Mouse (Mus musculus): ENCODE measurements at regions not wholly inside any gene's neighbourhood (a gene's known extent, or its start where the extent isn't known, plus 50 kb on each side); places are given as distances from the start of the nearest gene placed in this dataset.

GRCm38 (mm10) chr7:77305471-77305870, 1075.8 kb downstream of the Agbl1 start:
- H3K27me3 ChIP-seq (ENCODE audit: insufficient read depth, low read length) = no peaks in the 10 kb centered on the region
- H3K9me3 ChIP-seq (replicated peaks; ENCODE audit: low read length) = no peaks in the 10 kb centered on the region
- no peaks in the 10 kb centered on the region for H3K36me3 ChIP-seq (ENCODE audit: insufficient read depth, low read length)
- H3K27ac ChIP-seq = no peak overlapping the region
- no peak overlapping the region for H3K9ac ChIP-seq (ENCODE audit: low read depth, low read length)
- H3K4me3 ChIP-seq (replicated peaks; ENCODE audit: low read depth, low read length) = no peak overlapping the region
- TF ChIP-seq CTCF (IDR thresholded peaks at IDR 0.05; ENCODE audit: low read depth) = no peak
- WGBS = 66% methylated on average over 3 of the region's 3 CpGs
- no peak overlapping the region for H3K4me2 ChIP-seq (ENCODE audit: low read length)
- ATAC-seq (replicated peaks; ENCODE audit: low FRiP score, low read depth) (no peak), DNase-seq (ENCODE audit: low spot score) (no peak)
- H3K4me1 ChIP-seq (replicated peaks; ENCODE audit: insufficient read depth, low read length) = 0 out of 2 replicates have a peak, but pooled peaks cover 4% of the 10 kb centered on the region

DNA sequence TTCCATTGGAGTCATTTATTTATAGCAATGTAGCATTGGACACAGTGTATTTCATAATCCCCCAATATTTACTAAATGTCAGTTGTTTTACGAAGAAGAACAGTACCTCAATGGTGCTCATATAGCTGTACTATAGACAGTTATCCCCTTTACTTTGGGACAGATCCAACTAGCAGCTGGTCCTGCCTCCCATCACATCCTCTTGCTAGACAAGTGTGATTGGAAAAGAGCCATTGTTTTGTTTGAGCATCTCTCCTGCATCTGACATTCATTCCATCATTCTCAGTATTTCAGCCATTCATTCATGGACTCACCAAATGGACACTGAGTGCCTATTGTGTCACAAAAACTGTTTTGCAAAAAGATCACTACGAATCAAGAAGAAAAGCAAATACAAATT, 1082.0 kb downstream of the Agbl1 start:
- Histone ChIP-seq H3K36me3 (ENCODE audit: insufficient read depth, low read length) (no peaks in the 10 kb centered on the region), H3K9ac (ENCODE audit: low read depth, low read length) (no peak overlapping the region), H3K27me3 (ENCODE audit: insufficient read depth, low read length) (no peaks in the 10 kb centered on the region), H3K4me2 (ENCODE audit: low read length) (no peak overlapping the region), H3K27ac (no peak overlapping the region), H3K9me3 (replicated peaks; ENCODE audit: low read length) (no peaks in the 10 kb centered on the region), H3K4me1 (replicated peaks; ENCODE audit: insufficient read depth, low read length) (no peaks in the 10 kb centered on the region), H3K4me3 (replicated peaks; ENCODE audit: low read depth, low read length) (no peak overlapping the region)
- no peak for ATAC-seq (replicated peaks; ENCODE audit: low FRiP score, low read depth)
- DNase-seq (ENCODE audit: low spot score) = no peak
- WGBS = 84% methylated on average over 2 of the region's 2 CpGs
- TF ChIP-seq CTCF (IDR thresholded peaks at IDR 0.05; ENCODE audit: low read depth) = no peak

DNA sequence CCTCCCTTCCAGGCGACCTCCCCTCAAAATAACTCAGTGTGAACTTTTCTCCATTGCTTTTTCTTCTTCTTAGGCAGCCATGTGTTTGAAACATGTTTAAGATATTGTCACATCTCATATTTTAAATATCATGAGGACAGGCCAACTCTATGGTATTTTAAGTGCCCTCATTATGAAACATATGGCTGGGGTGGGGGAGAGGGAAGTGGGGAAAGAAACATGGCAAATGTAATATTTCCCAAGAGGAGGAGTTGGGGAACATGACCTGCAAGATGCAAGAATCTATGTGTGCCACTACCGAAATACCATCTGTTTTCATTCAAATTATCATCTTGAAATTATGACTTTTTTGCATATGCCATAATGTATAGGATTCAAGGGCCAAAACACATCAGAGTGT, 1095.5 kb downstream of the Agbl1 start:
- Histone ChIP-seq H3K4me2 (ENCODE audit: low read length) (no peak overlapping the region), H3K4me3 (replicated peaks; ENCODE audit: low read depth, low read length) (no peak overlapping the region), H3K27ac (no peak overlapping the region), H3K9me3 (replicated peaks; ENCODE audit: low read length) (no peaks in the 10 kb centered on the region), H3K36me3 (ENCODE audit: insufficient read depth, low read length) (no peaks in the 10 kb centered on the region), H3K9ac (ENCODE audit: low read depth, low read length) (no peak overlapping the region), H3K27me3 (ENCODE audit: insufficient read depth, low read length) (no peaks in the 10 kb centered on the region), H3K4me1 (replicated peaks; ENCODE audit: insufficient read depth, low read length) (no peaks in the 10 kb centered on the region)
- DNase-seq (ENCODE audit: low spot score) (no peak), ATAC-seq (replicated peaks; ENCODE audit: low FRiP score, low read depth) (no peak)
- 71% methylated on average over 2 of the region's 2 CpGs for WGBS
- no peak for TF ChIP-seq CTCF (IDR thresholded peaks at IDR 0.05; ENCODE audit: low read depth)

- 88% methylated on average over 3 of the region's 3 CpGs for WGBS
- no peaks in the 10 kb centered on the region for H3K4me1 ChIP-seq (replicated peaks; ENCODE audit: insufficient read depth, low read length)
- H3K4me3 ChIP-seq (replicated peaks; ENCODE audit: low read depth, low read length) = no peak overlapping the region
- H3K4me2 ChIP-seq (ENCODE audit: low read length) = no peak overlapping the region
- no peak for TF ChIP-seq CTCF (IDR thresholded peaks at IDR 0.05; ENCODE audit: low read depth)
- H3K27me3 ChIP-seq (ENCODE audit: insufficient read depth, low read length) = no peaks in the 10 kb centered on the region
- no peaks in the 10 kb centered on the region for H3K36me3 ChIP-seq (ENCODE audit: insufficient read depth, low read length)
- no peak for DNase-seq (ENCODE audit: low spot score)
- H3K27ac ChIP-seq = no peak overlapping the region
- no peaks in the 10 kb centered on the region for H3K9me3 ChIP-seq (replicated peaks; ENCODE audit: low read length)
- H3K9ac ChIP-seq (ENCODE audit: low read depth, low read length) = no peak overlapping the region
- no peak for ATAC-seq (replicated peaks; ENCODE audit: low FRiP score, low read depth)
Measured at GRCm38 (mm10) chr7:77326836-77327235, 1097.1 kb downstream of the Agbl1 start.

DNA sequence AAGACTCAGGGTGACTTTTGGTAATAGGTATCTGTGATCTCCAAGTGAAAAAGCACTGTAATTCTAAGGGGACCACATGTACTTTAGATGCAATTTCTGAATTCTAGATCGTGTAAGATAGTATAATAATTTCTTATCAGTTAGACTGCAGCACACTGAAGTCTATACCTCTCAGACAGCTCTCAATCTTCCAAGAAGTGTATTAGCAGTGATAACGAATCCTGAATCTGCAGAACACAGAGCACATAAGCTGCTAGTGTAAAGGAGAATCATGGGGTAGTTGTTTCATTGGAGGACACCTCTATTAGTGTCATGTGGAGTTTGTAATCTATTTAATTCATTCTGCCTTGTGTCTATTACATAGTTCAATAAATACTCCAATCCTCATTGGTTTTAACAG, 1097.8 kb downstream of the Agbl1 start:
- Histone ChIP-seq H3K9me3 (replicated peaks; ENCODE audit: low read length) (no peaks in the 10 kb centered on the region), H3K4me3 (replicated peaks; ENCODE audit: low read depth, low read length) (no peak overlapping the region), H3K27ac (no peak overlapping the region), H3K27me3 (ENCODE audit: insufficient read depth, low read length) (no peaks in the 10 kb centered on the region), H3K9ac (ENCODE audit: low read depth, low read length) (no peak overlapping the region), H3K36me3 (ENCODE audit: insufficient read depth, low read length) (no peaks in the 10 kb centered on the region), H3K4me2 (ENCODE audit: low read length) (no peak overlapping the region), H3K4me1 (replicated peaks; ENCODE audit: insufficient read depth, low read length) (no peaks in the 10 kb centered on the region)
- DNase-seq (ENCODE audit: low spot score) (no peak), ATAC-seq (replicated peaks; ENCODE audit: low FRiP score, low read depth) (no peak)
- WGBS = 70% methylated on average over 2 of the region's 2 CpGs
- no peak for TF ChIP-seq CTCF (IDR thresholded peaks at IDR 0.05; ENCODE audit: low read depth)

DNA sequence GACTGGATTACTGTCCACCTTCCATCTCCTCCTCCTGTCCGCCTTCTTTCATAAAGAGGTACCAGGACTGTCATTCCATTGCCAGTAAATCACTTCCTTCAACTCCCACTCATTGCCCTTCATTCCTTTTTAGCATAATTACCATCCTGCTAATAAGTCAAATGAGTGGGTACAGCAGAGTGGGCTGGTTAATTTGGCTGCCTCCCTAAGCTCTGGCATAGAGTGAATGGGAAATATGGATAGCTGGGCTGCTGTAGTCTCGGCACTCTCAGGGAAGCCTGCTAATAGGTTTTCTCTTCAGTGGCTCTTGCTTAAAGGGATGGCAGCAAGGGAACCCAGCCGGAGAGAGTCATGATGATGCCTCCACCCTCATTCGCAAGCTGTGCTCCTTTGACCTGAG, 1108.9 kb downstream of the Agbl1 start:
- WGBS = 88% methylated on average over 4 of the region's 4 CpGs
- Histone ChIP-seq H3K36me3 (ENCODE audit: insufficient read depth, low read length) (no peaks in the 10 kb centered on the region), H3K27me3 (ENCODE audit: insufficient read depth, low read length) (no peaks in the 10 kb centered on the region), H3K4me3 (replicated peaks; ENCODE audit: low read depth, low read length) (no peak overlapping the region), H3K4me1 (replicated peaks; ENCODE audit: insufficient read depth, low read length) (no peaks in the 10 kb centered on the region), H3K9me3 (replicated peaks; ENCODE audit: low read length) (no peaks in the 10 kb centered on the region), H3K9ac (ENCODE audit: low read depth, low read length) (no peak overlapping the region), H3K4me2 (ENCODE audit: low read length) (no peak overlapping the region), H3K27ac (no peak overlapping the region)
- ATAC-seq (replicated peaks; ENCODE audit: low FRiP score, low read depth) = no peak
- no peak for TF ChIP-seq CTCF (IDR thresholded peaks at IDR 0.05; ENCODE audit: low read depth)
- DNase-seq (ENCODE audit: low spot score) = no peak

Data from kidney, postnatal 0 days (tissue).